Mouse (Mus musculus) layer of hippocampus, adult 9-11 months (tissue): Measurements from ENCODE around the gene Trim68.
"Not testable (repeated sequence)": the region's sequence is repeated elsewhere in the genome, so short reads cannot be mapped to it uniquely, and the experiment has no call there.

Experiments used
- DNase-seq: peaks from one replicate; pipeline ENCODE4 v3.0.0; 2022

Gene Trim68

GRCm38 (mm10) chr7:102686944-102687501, at the start of gene Trim68:
Gene Trim68, minus strand, starts transcription at chr7:102687327.
- DNase-seq: peak; percentile 91

GRCm38 (mm10) chr7:102733793-102734192, 46.7 kb upstream of the Trim68 start:
- no peak for DNase-seq

GRCm38 (mm10) chr7:102727391-102727790, 40.3 kb upstream of the Trim68 start, which contains the start of gene Olfr559:
Gene Olfr559, minus strand, starts transcription at chr7:102727491.
- DNase-seq: no peak

GRCm38 (mm10) chr7:102718970-102719369, 31.8 kb upstream of the Trim68 start, which contains the start of gene Olfr33:
Gene Olfr33, minus strand, starts transcription at chr7:102719070.
- DNase-seq: no peak

- DNase-seq: no peak
These were observed 14.8 kb upstream of the Trim68 start, which contains the start of gene Olfr558 for GRCm38 (mm10) chr7:102701915-102702314. Gene Olfr558, plus strand, starts transcription at chr7:102702215.

GRCm38 (mm10) chr7:102698461-102698860, 11.3 kb upstream of the Trim68 start:
- no peak for DNase-seq

- no peak for DNase-seq
These were observed 8.4 kb upstream of the Trim68 start, which contains the start of gene Olfr557 for GRCm38 (mm10) chr7:102695358-102696125. Gene Olfr557, plus strand, starts transcription at chr7:102695910.

GRCm38 (mm10) chr7:102681916-102682315, 5.2 kb downstream of the Trim68 start:
- DNase-seq: no peak

GRCm38 (mm10) chr7:102676225-102676624, 10.9 kb downstream of the Trim68 start:
- no peak for DNase-seq

GRCm38 (mm10) chr7:102665378-102665777, 21.7 kb downstream of the Trim68 start:
- DNase-seq: no peak

- no peak for DNase-seq
These were observed 22.5 kb downstream of the Trim68 start, which contains the start of gene Olfr556 for GRCm38 (mm10) chr7:102664599-102664998. Gene Olfr556, plus strand, starts transcription at chr7:102664899.

- DNase-seq: no peak
These were observed 28.6 kb downstream of the Trim68 start, which contains the start of gene Olfr555 for GRCm38 (mm10) chr7:102658523-102658922. Gene Olfr555, plus strand, starts transcription at chr7:102658823.

GRCm38 (mm10) chr7:102644945-102645344, 42.2 kb downstream of the Trim68 start:
- not testable (repeated sequence) for DNase-seq

- no peak for DNase-seq
These were observed 49.0 kb downstream of the Trim68 start, which contains the start of gene Olfr554 for GRCm38 (mm10) chr7:102638132-102638531. Gene Olfr554, plus strand, starts transcription at chr7:102638432.

GRCm38 (mm10) chr7:102636665-102637064, 50.5 kb downstream of the Trim68 start:
- peak; percentile 10 for DNase-seq
